Mouse (Mus musculus) intestine, postnatal 0 days (tissue): Measurements from ENCODE around the gene Atn1. TPM values are rescaled to one million over a fixed set of nuclear protein-coding genes. Genes with fewer than 3 reads are reported as not detected.

Experiments
- ATAC-seq: fragments of 200-750 bp; cut with Nextera tagmentation; 2 replicates; pipeline ENCODE4 v1.8.0; 2017; ENCODE audit warnings: mild to moderate bottlenecking, moderate TSS enrichment, moderate library complexity
- H3K27ac ChIP-seq: fragments of 300-500 bp; sonication (generic); 2 replicates; pipeline ENCODE4 v1.5.1; 2014; ENCODE audit warnings: mild to moderate bottlenecking, low read depth, low read length, moderate library complexity
- H3K27me3 ChIP-seq: fragments of 300-500 bp; sonication (generic); replicated peaks from 2 replicates; pipeline ENCODE4 v1.6.1; 2014; ENCODE audit warnings: low read length, mixed read lengths; ENCODE audit not compliant: control insufficient read depth, insufficient read depth
- H3K36me3 ChIP-seq: fragments of 300-500 bp; sonication (generic); 2 replicates; pipeline ENCODE4 v1.6.1; 2014; ENCODE audit warnings: mild to moderate bottlenecking, moderate library complexity; ENCODE audit not compliant: control insufficient read depth, insufficient read depth
- H3K4me1 ChIP-seq: fragments of 300-500 bp; sonication (generic); replicated peaks from 2 replicates; pipeline ENCODE4 v1.6.1; 2014; ENCODE audit warnings: antibody characterized with exemption, low read length, mixed read lengths; ENCODE audit not compliant: control insufficient read depth, insufficient read depth
- H3K4me2 ChIP-seq: fragments of 300-500 bp; sonication (generic); replicated peaks from 2 replicates; pipeline ENCODE4 v1.6.1; 2014; ENCODE audit warnings: low read depth, mild to moderate bottlenecking, moderate library complexity
- H3K4me3 ChIP-seq: fragments of 300-500 bp; sonication (generic); 2 replicates; pipeline ENCODE4 v1.5.1; 2014; ENCODE audit warnings: low read depth, low read length
- H3K9ac ChIP-seq: fragments of 300-500 bp; sonication (generic); 2 replicates; pipeline ENCODE4 v1.6.1; 2014; ENCODE audit warnings: mild to moderate bottlenecking, low read depth, low read length
- H3K9me3 ChIP-seq: fragments of 300-500 bp; sonication (generic); 2 replicates; pipeline ENCODE4 v1.6.1; 2016; ENCODE audit warnings: mixed run types; ENCODE audit not compliant: control insufficient read depth
- CTCF ChIP-seq: sonication (generic); IDR thresholded peaks from 2 replicates; pipeline ENCODE4 v1.5.1; 2016; ENCODE audit warnings: low read depth, mild to moderate bottlenecking, control low read depth, antibody characterized with exemption, moderate library complexity
- WGBS: fragments of 180-500 bp; shearing (Covaris S2); extraction: QIAGEN DNeasy Blood & Tissue Kit; methylation state at CpG from one replicate; pipeline ENCODE4 v1.1.7; 2014; 5-methylcytosine and 5-hydroxymethylcytosine counted together
- polyA plus RNA-seq: library from polyadenylated mRNA; unstranded; fragments of >200 nt; fragmentation: Nextera tagmentation; extraction: Ambion mirVana; gene quantifications from 2 replicates; pipeline ENCODE4 v1.2.1, GENCODE M21; 2015

Atn1 gene
- polyA plus RNA-seq, 1 experiment from 2014 or later = 8.4 TPM

DNA sequence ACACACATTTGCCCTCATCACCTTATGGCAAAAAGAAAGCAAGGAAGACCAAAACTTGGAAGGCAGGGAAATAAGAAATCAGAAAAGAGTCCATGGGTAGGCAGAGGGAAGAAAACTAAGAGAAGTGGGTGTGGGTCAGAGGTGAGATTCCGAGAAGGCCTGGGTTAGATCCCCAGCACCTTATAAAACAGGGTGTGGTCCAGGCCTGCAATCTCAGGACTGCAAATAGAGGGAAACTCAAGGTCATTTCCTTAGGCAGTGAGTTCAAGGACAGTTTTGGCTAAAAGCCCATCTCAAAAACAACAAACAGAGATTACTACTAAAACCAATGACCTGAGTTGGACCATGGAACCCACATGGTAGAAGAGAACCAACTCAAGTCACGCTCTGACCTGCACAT lies 2.5 kb downstream of the Atn1 start:
- WGBS = 71% methylated on average over 2 of the region's 2 CpGs

GRCm38 (mm10) chr6:124750405-124750804 lies 5.9 kb downstream of the Atn1 start:
- Histone ChIP-seq H3K9ac (no peak overlapping the region), H3K27ac (no peak overlapping the region), H3K36me3 (peaks cover 27% of the 10 kb centered on the region), H3K27me3 (no peaks in the 10 kb centered on the region), H3K4me3 (no peak overlapping the region), H3K4me2 (no peak overlapping the region), H3K9me3 (no peaks in the 10 kb centered on the region), H3K4me1 (0 out of 2 replicates have a peak, but pooled peaks cover 4% of the 10 kb centered on the region)
- no peak for ATAC-seq
- TF ChIP-seq CTCF = no peak
- 70% methylated on average over 8 of the region's 8 CpGs for WGBS

More for the DNA sequence above, 2.5 kb downstream of the Atn1 start:
- no peak for TF ChIP-seq CTCF
- H3K4me3 ChIP-seq = no peak overlapping the region
- H3K9me3 ChIP-seq = no peaks in the 10 kb centered on the region
- ATAC-seq = no peak
- no peak overlapping the region for H3K9ac ChIP-seq
- no peaks in the 10 kb centered on the region for H3K27me3 ChIP-seq
- no peak overlapping the region for H3K4me2 ChIP-seq
- no peak overlapping the region for H3K27ac ChIP-seq
- peaks cover 9% of the 10 kb centered on the region for H3K36me3 ChIP-seq
- H3K4me1 ChIP-seq = no peaks in the 10 kb centered on the region

- no peak for TF ChIP-seq CTCF
- Histone ChIP-seq H3K27ac (no peak overlapping the region), H3K27me3 (no peaks in the 10 kb centered on the region), H3K4me3 (peak overlapping the region; percentile 55; the same call in 1 of the 2 replicates), H3K9me3 (no peaks in the 10 kb centered on the region), H3K36me3 (peaks cover 45% of the 10 kb centered on the region), H3K4me2 (peak overlapping the region; percentile 98; the same call in 1 of the 2 replicates), H3K4me1 (0 out of 2 replicates have a peak, but pooled peaks cover 4% of the 10 kb centered on the region), H3K9ac (no peak overlapping the region)
- ATAC-seq = no peak
- 87% methylated on average over 7 of the region's 7 CpGs for WGBS
Measured at GRCm38 (mm10) chr6:124746654-124747632, 9.4 kb downstream of the Atn1 start.

GRCm38 (mm10) chr6:124746296-124746605 lies 10.1 kb downstream of the Atn1 start:
- peak overlapping the region; percentile 82 for H3K9ac ChIP-seq
- H3K27me3 ChIP-seq = no peaks in the 10 kb centered on the region
- peaks cover 45% of the 10 kb centered on the region for H3K36me3 ChIP-seq
- H3K9me3 ChIP-seq = no peaks in the 10 kb centered on the region
- WGBS = 20% methylated on average over 8 of the region's 8 CpGs
- H3K4me2 ChIP-seq = peak overlapping the region; percentile 98
- peak overlapping the region; percentile 93; the same call in 1 of the 2 replicates for H3K27ac ChIP-seq
- no peak for TF ChIP-seq CTCF
- ATAC-seq = no peak
- 0 out of 2 replicates have a peak, but pooled peaks cover 4% of the 10 kb centered on the region for H3K4me1 ChIP-seq
- H3K4me3 ChIP-seq = peak overlapping the region; percentile 55

DNA sequence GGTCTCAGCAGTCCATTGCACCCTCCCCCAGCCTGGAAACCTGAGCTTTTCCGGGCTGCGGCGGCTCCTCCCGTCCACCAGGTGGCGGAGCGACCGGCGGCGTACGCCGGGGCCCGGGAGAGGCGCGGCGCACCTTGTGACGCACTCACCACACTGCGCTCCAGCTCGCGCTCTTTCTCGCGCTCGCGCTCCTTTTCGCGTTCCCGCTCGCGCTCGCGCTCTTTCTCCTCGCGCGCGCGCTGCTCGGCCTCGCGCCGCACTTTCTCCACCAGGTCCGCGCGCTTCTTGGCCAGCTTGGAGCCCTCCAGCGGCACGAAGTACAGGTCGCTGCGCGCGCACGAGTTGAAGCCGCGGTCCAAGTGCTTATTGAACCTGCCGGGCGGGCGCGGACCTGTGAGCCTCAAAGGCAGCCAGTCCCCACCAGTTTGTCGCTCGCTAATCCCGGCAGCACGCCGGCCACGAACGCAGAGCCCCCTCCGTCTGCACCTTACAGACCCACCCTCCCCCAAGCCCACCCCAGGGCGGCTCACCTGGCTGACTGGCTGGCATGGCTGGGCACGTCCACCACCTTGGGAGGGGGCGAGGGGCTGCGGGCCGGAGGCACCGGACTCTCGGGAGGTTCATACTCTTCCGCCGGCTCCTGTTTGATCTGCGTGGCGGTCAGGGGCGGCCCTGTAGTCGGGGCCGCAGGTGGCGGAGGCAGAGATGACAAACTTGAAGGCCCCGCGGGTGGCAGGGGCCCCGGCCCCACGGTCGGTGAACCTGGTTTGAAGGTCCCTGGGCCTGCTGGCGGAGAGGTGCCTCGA lies 10.6 kb downstream of the Atn1 start:
- TF ChIP-seq CTCF = peak; percentile 92
- under 1% methylated on average over 81 of the region's 85 CpGs for WGBS

More for the DNA sequence above, 10.6 kb downstream of the Atn1 start:
- peak overlapping the region; percentile 82 for H3K9ac ChIP-seq
- no peaks in the 10 kb centered on the region for H3K9me3 ChIP-seq
- peaks cover 45% of the 10 kb centered on the region for H3K36me3 ChIP-seq
- peak; percentile 82 for ATAC-seq
- peak overlapping the region; percentile 93 for H3K27ac ChIP-seq
- no peaks in the 10 kb centered on the region for H3K27me3 ChIP-seq
- H3K4me3 ChIP-seq = peak overlapping the region; percentile 55
- 0 out of 2 replicates have a peak, but pooled peaks cover 4% of the 10 kb centered on the region for H3K4me1 ChIP-seq
- H3K4me2 ChIP-seq = peak overlapping the region; percentile 98
